Mouse (Mus musculus): ENCODE measurements around the gene Nrd1. TPM values are rescaled to one million over a fixed set of nuclear protein-coding genes. Genes with fewer than 3 reads are reported as not detected.

The Nrd1 gene
- polyA plus RNA-seq, 2 experiments: 23.6 to 40.4 TPM

DNA sequence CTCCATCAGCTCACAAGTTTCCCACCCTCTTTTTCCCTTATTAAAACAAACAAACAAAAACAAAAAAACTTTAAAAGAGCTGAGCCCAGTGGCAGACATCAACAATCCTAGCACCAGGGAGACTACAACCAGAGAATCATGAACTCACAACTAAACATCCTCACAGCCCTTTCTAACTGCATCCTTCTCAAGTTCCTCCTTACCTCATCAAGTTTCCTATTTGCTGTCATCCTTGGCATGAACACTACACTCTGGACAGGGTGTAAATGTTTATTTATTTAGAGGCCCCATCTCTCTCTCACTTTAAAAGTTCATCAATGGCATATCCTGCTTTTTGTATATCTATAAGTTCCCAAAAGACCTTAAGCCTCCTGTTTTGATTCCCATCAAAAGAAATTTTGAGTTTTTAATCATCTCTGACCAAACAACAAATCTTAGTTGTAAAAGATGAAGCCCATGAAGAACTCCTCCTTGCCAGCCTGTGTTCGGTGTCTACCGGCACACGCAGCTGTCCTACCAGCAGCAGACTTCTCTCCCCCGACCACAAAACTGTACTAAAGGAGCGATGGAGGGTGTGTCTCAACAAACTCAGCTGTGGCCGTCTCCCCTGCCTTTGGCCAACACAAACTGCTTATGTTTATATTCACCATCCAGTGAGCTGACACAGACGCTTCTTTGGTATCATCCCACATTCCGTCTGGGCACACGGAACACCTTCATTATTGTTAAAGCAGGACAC is 102.9 kb downstream of the Nrd1 start:
- no peak overlapping the region for H3K4me2 ChIP-seq (ENCODE audit: low read depth)
- no peak overlapping the region for H3K4me3 ChIP-seq (ENCODE audit: insufficient read depth in 1 of 2, low read depth in 2 of 2, low read length in 2 of 2)
- WGBS (ENCODE audit: insufficient replicate concordance): 57% methylated on average over 9 of the region's 9 CpGs
- ATAC-seq (ENCODE audit: insufficient read depth) (no peak), DNase-seq (ENCODE audit: low read depth in 3 of 3, low spot score in 3 of 3) (no peak)
- TF ChIP-seq CTCF (IDR thresholded peaks at IDR 0.05; ENCODE audit: low read depth) (no peak), EP300 (IDR thresholded peaks at IDR 0.05; ENCODE audit: low read depth) (no peak)
- H3K27me3 ChIP-seq (ENCODE audit: control insufficient read depth, insufficient read depth, low read length): no peaks in the 10 kb centered on the region
- peaks cover 4 to 20% of the 10 kb centered on the region in 2 experiments for H3K4me1 ChIP-seq (replicated peaks; ENCODE audit: control insufficient read depth in 2 of 2, insufficient read depth in 2 of 2, low read length in 1 of 2)
- H3K9me3 ChIP-seq (ENCODE audit: control insufficient read depth, low read length): no peaks in the 10 kb centered on the region
- H3K27ac ChIP-seq: no peak overlapping the region
- H3K36me3 ChIP-seq (replicated peaks; ENCODE audit: control insufficient read depth, insufficient read depth, low read depth): no peaks in the 10 kb centered on the region
- no peak overlapping the region for H3K9ac ChIP-seq (replicated peaks)

DNA sequence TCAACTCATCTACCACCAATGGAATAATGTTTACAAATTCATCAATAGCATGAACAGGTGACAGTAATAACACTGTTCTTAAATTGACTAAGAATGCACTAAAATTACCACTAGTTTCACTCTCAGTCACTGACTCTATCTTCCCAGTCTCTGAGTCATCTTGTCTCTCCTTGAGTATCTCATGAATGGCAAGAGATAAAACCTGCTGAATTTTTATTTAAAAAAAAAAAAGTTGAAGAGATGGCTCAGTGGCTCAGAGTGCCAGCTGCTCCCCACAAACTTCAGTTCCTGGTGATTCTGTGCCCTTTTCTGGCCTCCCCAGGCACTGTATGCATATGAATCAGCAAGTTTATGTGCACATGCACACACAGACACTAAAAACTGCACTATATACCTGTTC is 104.8 kb downstream of the Nrd1 start:
- Histone ChIP-seq H3K9me3 (ENCODE audit: control insufficient read depth, low read length) (no peaks in the 10 kb centered on the region), H3K4me1 (replicated peaks; ENCODE audit: control insufficient read depth in 2 of 2, insufficient read depth in 2 of 2, low read length in 1 of 2) (peaks cover 0 to 14% of the 10 kb centered on the region in 2 experiments; a peak in 3 of 4 replicates), H3K4me2 (ENCODE audit: low read depth) (no peak overlapping the region), H3K9ac (replicated peaks) (no peak overlapping the region), H3K27ac (no peak overlapping the region), H3K27me3 (ENCODE audit: control insufficient read depth, insufficient read depth, low read length) (no peaks in the 10 kb centered on the region), H3K4me3 (ENCODE audit: insufficient read depth in 1 of 2, low read depth in 2 of 2, low read length in 2 of 2) (no peak overlapping the region), H3K36me3 (replicated peaks; ENCODE audit: control insufficient read depth, insufficient read depth, low read depth) (no peaks in the 10 kb centered on the region)
- ATAC-seq (ENCODE audit: insufficient read depth) (no peak), DNase-seq (ENCODE audit: low read depth in 3 of 3, low spot score in 3 of 3) (no peak)
- TF ChIP-seq CTCF (IDR thresholded peaks at IDR 0.05; ENCODE audit: low read depth): no peak
- no peak for TF ChIP-seq EP300 (IDR thresholded peaks at IDR 0.05; ENCODE audit: low read depth)

DNA sequence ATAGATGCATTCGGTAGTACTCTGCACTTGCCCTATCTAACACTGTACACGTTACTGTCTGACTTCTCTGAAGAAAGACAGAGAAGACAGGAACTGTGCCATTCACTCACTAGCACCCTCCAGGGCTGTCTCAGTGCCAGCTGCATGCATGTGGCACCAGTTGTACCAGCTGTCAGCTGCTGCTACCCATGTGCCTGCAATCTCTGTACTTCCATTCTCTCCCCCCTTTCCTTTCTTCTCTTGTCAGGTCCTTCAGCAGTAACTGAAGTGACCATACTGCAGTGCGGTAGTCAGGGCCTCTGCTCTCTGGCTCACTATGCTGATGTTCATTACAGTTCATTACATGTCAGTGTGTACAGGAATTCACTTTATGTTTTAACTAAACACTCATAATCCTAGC is 105.6 kb downstream of the Nrd1 start:
- Histone ChIP-seq H3K9me3 (ENCODE audit: control insufficient read depth, low read length) (no peaks in the 10 kb centered on the region), H3K9ac (replicated peaks) (no peak overlapping the region), H3K4me1 (replicated peaks; ENCODE audit: control insufficient read depth in 2 of 2, insufficient read depth in 2 of 2, low read length in 1 of 2) (peaks cover 0 to 14% of the 10 kb centered on the region in 2 experiments; a peak in 3 of 4 replicates), H3K4me2 (ENCODE audit: low read depth) (no peak overlapping the region), H3K36me3 (replicated peaks; ENCODE audit: control insufficient read depth, insufficient read depth, low read depth) (no peaks in the 10 kb centered on the region), H3K4me3 (ENCODE audit: insufficient read depth in 1 of 2, low read depth in 2 of 2, low read length in 2 of 2) (no peak overlapping the region), H3K27me3 (ENCODE audit: control insufficient read depth, insufficient read depth, low read length) (no peaks in the 10 kb centered on the region), H3K27ac (no peak overlapping the region)
- DNase-seq (ENCODE audit: low read depth in 3 of 3, low spot score in 3 of 3): no peak
- no peak for ATAC-seq (ENCODE audit: insufficient read depth)
- TF ChIP-seq CTCF (IDR thresholded peaks at IDR 0.05; ENCODE audit: low read depth) (no peak), EP300 (IDR thresholded peaks at IDR 0.05; ENCODE audit: low read depth) (no peak)
- WGBS (ENCODE audit: insufficient replicate concordance): 62% methylated on average over 3 of the region's 3 CpGs

GRCm38 (mm10) chr4:109106594-109106993 is 106.1 kb downstream of the Nrd1 start:
- Histone ChIP-seq H3K4me1 (replicated peaks; ENCODE audit: control insufficient read depth in 2 of 2, insufficient read depth in 2 of 2, low read length in 1 of 2) (peaks cover 0 to 14% of the 10 kb centered on the region in 2 experiments; a peak in 3 of 4 replicates), H3K27ac (no peak overlapping the region), H3K9me3 (ENCODE audit: control insufficient read depth, low read length) (no peaks in the 10 kb centered on the region), H3K36me3 (replicated peaks; ENCODE audit: control insufficient read depth, insufficient read depth, low read depth) (no peaks in the 10 kb centered on the region), H3K27me3 (ENCODE audit: control insufficient read depth, insufficient read depth, low read length) (no peaks in the 10 kb centered on the region), H3K9ac (replicated peaks) (no peak overlapping the region), H3K4me2 (ENCODE audit: low read depth) (no peak overlapping the region), H3K4me3 (ENCODE audit: insufficient read depth in 1 of 2, low read depth in 2 of 2, low read length in 2 of 2) (no peak overlapping the region)
- TF ChIP-seq EP300 (IDR thresholded peaks at IDR 0.05; ENCODE audit: low read depth) (no peak), CTCF (IDR thresholded peaks at IDR 0.05; ENCODE audit: low read depth) (no peak)
- ATAC-seq (ENCODE audit: insufficient read depth) (no peak), DNase-seq (ENCODE audit: low read depth in 3 of 3, low spot score in 3 of 3) (no peak)

- Histone ChIP-seq H3K27me3 (ENCODE audit: control insufficient read depth, insufficient read depth, low read length) (no peaks in the 10 kb centered on the region), H3K4me1 (replicated peaks; ENCODE audit: control insufficient read depth in 2 of 2, insufficient read depth in 2 of 2, low read length in 1 of 2) (peaks cover 0 to 7% of the 10 kb centered on the region in 2 experiments; a peak in 3 of 4 replicates), H3K9ac (replicated peaks) (no peak overlapping the region), H3K27ac (no peak overlapping the region), H3K4me3 (ENCODE audit: insufficient read depth in 1 of 2, low read depth in 2 of 2, low read length in 2 of 2) (no peak overlapping the region), H3K9me3 (ENCODE audit: control insufficient read depth, low read length) (no peaks in the 10 kb centered on the region), H3K4me2 (ENCODE audit: low read depth) (no peak overlapping the region), H3K36me3 (replicated peaks; ENCODE audit: control insufficient read depth, insufficient read depth, low read depth) (no peaks in the 10 kb centered on the region)
- DNase-seq (ENCODE audit: low read depth in 3 of 3, low spot score in 3 of 3) (no peak), ATAC-seq (ENCODE audit: insufficient read depth) (no peak)
- TF ChIP-seq EP300 (IDR thresholded peaks at IDR 0.05; ENCODE audit: low read depth): no peak
- no peak for TF ChIP-seq CTCF (IDR thresholded peaks at IDR 0.05; ENCODE audit: low read depth)
- WGBS (ENCODE audit: insufficient replicate concordance): 62% methylated on average over 6 of the region's 6 CpGs
These were observed 108.6 kb downstream of the Nrd1 start for GRCm38 (mm10) chr4:109109012-109109411.

Measured in liver, embryonic 14.5 days (tissue).